ENCODE assay signal across 9 mouse cellular contexts in the genomic region with DNA sequence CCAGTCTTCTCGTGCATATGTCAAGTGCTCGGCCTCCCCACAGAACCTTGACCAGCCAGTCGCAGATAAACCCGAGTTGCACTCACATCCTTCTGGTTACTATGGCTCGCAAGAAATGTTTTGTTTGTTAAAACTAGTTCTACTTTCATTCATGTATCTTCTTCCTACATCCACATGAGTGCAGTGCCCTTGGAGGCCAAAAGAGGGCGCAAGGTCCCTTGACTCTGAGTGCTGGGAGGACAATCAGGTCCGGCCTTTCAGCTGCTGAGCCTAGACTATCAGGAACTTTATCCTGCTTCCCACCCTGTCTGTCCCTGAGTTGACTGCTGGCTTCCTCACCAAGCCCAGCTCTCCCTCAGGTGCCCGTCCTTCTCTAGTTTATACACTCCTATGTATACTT. TPM values are rescaled to one million over a fixed set of nuclear protein-coding genes. Genes with fewer than 3 reads are reported as not detected.
DNase-seq lines count a peak whose midpoint lies in the region; ATAC-seq and TF ChIP-seq lines count a peak whose summit lies in the region.
"Had no signal": no experiment of that assay in that cellular context is flagged by ENCODE, and none has a peak within 500 bp of the region (broad histone marks: within the 10 kb centered on the region; RNA-seq: fewer than 3 reads in every experiment).

No protein-coding gene starts in this region.

- no peak for TF ChIP-seq POLR2A in ES-Bruce4 (IDR thresholded peaks at IDR 0.05; ENCODE audit: insufficient read depth, low read length)

- no peaks in the 10 kb centered on the region for H3K9me3 ChIP-seq in hindbrain, embryonic 10.5 days
- no peaks in the 10 kb centered on the region for H3K9me3 ChIP-seq in hindbrain, embryonic 13.5 days
- H3K9me3 ChIP-seq in ES-Bruce4 (replicated peaks; ENCODE audit: control insufficient read depth, insufficient read depth, low read length, poor library complexity, severe bottlenecking): no peaks in the 10 kb centered on the region
- H3K9me3 ChIP-seq: limb, embryonic 13.5 days had no signal

- H3K36me3 ChIP-seq in hindbrain, embryonic 10.5 days: peaks cover 5% of the 10 kb centered on the region; the same call in 1 of the 2 replicates
- H3K36me3 ChIP-seq in hindbrain, embryonic 13.5 days: peaks cover 40% of the 10 kb centered on the region
- H3K36me3 ChIP-seq in ES-Bruce4 (ENCODE audit: control insufficient read depth, insufficient read depth, low read length, poor library complexity, severe bottlenecking): no peaks in the 10 kb centered on the region
- peaks cover 10% of the 10 kb centered on the region for H3K36me3 ChIP-seq in splenic B cell, adult 2 months (ENCODE audit: control insufficient read depth, insufficient read depth, low read length, poor library complexity, severe bottlenecking)
- H3K36me3 ChIP-seq: limb, embryonic 13.5 days had no signal

- H3K9ac ChIP-seq in hindbrain, embryonic 13.5 days: no peak overlapping the region
- H3K9ac ChIP-seq in ES-Bruce4 (ENCODE audit: low read depth, poor library complexity, severe bottlenecking): no peak overlapping the region
- H3K9ac ChIP-seq: limb, embryonic 13.5 days had no signal

- no peak for ATAC-seq in hindbrain, embryonic 13.5 days (ENCODE audit: low FRiP score)
- ATAC-seq in common myeloid progenitor, adult 5-6 weeks (replicated peaks; ENCODE audit: low read depth, poor library complexity, severe bottlenecking): peak; percentile 59

- TF ChIP-seq EP300 in ES-Bruce4 (IDR thresholded peaks at IDR 0.05; ENCODE audit: insufficient read depth, low read depth, low read length): no peak

- 37% methylated on average over 8 of the region's 8 CpGs for WGBS in hindbrain, embryonic 10.5 days
- WGBS in hindbrain, embryonic 13.5 days: 30% methylated on average over 8 of the region's 8 CpGs

- peak; percentile 94 for TF ChIP-seq CTCF in ES-Bruce4 (IDR thresholded peaks at IDR 0.05; ENCODE audit: low read depth, low read length)

- peaks cover 13% of the 10 kb centered on the region; the same call in 1 of the 2 replicates for H3K4me1 ChIP-seq in hindbrain, embryonic 10.5 days (replicated peaks)
- peaks cover 5% of the 10 kb centered on the region for H3K4me1 ChIP-seq in hindbrain, embryonic 13.5 days (replicated peaks)
- no peaks in the 10 kb centered on the region for H3K4me1 ChIP-seq in ES-Bruce4 (ENCODE audit: control insufficient read depth, insufficient read depth, low read length)
- H3K4me1 ChIP-seq: limb, embryonic 13.5 days had no signal

- H3K4me2 ChIP-seq in hindbrain, embryonic 13.5 days: no peak overlapping the region
- H3K4me2 ChIP-seq: limb, embryonic 13.5 days had no signal

- H3K27me3 ChIP-seq in hindbrain, embryonic 10.5 days (ENCODE audit: insufficient read depth, poor library complexity, severe bottlenecking): peaks cover 73% of the 10 kb centered on the region
- peaks cover 55% of the 10 kb centered on the region for H3K27me3 ChIP-seq in hindbrain, embryonic 13.5 days
- H3K27me3 ChIP-seq in ES-Bruce4 (ENCODE audit: control insufficient read depth, insufficient read depth, low read length, poor library complexity, severe bottlenecking): no peaks in the 10 kb centered on the region
- no peaks in the 10 kb centered on the region for H3K27me3 ChIP-seq in splenic B cell, adult 2 months (ENCODE audit: control insufficient read depth, insufficient read depth, low read length, poor library complexity, severe bottlenecking)

- peak; percentile 61 for DNase-seq in hindbrain, embryonic 10.5 days (ENCODE audit: low spot score)
- peak; percentile 76 for DNase-seq in 416B (ENCODE audit: low read depth)
- DNase-seq in lung, postnatal 36 days: peak; percentile 71
- peak; percentile 84 for DNase-seq in splenic B cell, adult 2 months (ENCODE audit: low read depth, low spot score)
- no peak for DNase-seq in urinary bladder, adult 18-20 months (ENCODE audit: low spot score in 2 of 2)

- H3K27ac ChIP-seq in hindbrain, embryonic 10.5 days: no peak overlapping the region
- no peak overlapping the region for H3K27ac ChIP-seq in hindbrain, embryonic 13.5 days
- H3K27ac ChIP-seq in ES-Bruce4 (ENCODE audit: insufficient read depth, low read length): no peak overlapping the region
- H3K27ac ChIP-seq: limb, embryonic 13.5 days had no signal

- H3K4me3 ChIP-seq in hindbrain, embryonic 10.5 days: no peak overlapping the region
- no peak overlapping the region for H3K4me3 ChIP-seq in hindbrain, embryonic 13.5 days
- H3K4me3 ChIP-seq in ES-Bruce4 (ENCODE audit: low read depth, low read length): no peak overlapping the region
- H3K4me3 ChIP-seq: limb, embryonic 13.5 days had no signal

RNA-seq across cellular contexts. Expression of gene B3gnt3, which starts 6.3 kb away (rescaled TPM):
- polyA plus RNA-seq in hindbrain, embryonic 10.5 days (2016; fragmentation: Nextera tagmentation; extraction: Ambion mirVana): 0.64 and 1.0 TPM in 2 replicates
- polyA plus RNA-seq in hindbrain, embryonic 13.5 days (2015; fragmentation: Nextera tagmentation; extraction: Ambion mirVana): 0.32 and 0.34 TPM in 2 replicates
- polyA plus RNA-seq in ES-Bruce4 (2011; ENCODE audit: insufficient read depth, insufficient read length, low read depth, missing spikeins): 1.8 and 2.0 TPM in 2 replicates
- total RNA-seq in common myeloid progenitor, adult 5-6 weeks (2017): 0.23 TPM in 1 of 2 replicates, not detected in the other

RNA-seq across cellular contexts. Expression of gene Fcho1, which starts 17.6 kb away (rescaled TPM):
- polyA plus RNA-seq in hindbrain, embryonic 10.5 days (2016; fragmentation: Nextera tagmentation; extraction: Ambion mirVana): 16.7 and 26.9 TPM in 2 replicates
- 62.2 and 68.2 TPM in 2 replicates for polyA plus RNA-seq in hindbrain, embryonic 13.5 days (2015; fragmentation: Nextera tagmentation; extraction: Ambion mirVana)
- 8.7 and 8.8 TPM in 2 replicates for polyA plus RNA-seq in ES-Bruce4 (2011; ENCODE audit: insufficient read depth, insufficient read length, low read depth, missing spikeins)
- total RNA-seq in common myeloid progenitor, adult 5-6 weeks (2017): 64.3 and 91.5 TPM in 2 replicates

RNA-seq across cellular contexts. Expression of gene Insl3, which starts 18.9 kb away (rescaled TPM):
- 0.37 and 0.58 TPM in 2 replicates for polyA plus RNA-seq in hindbrain, embryonic 10.5 days (2016; fragmentation: Nextera tagmentation; extraction: Ambion mirVana)
- 0.31 and 0.79 TPM in 2 replicates for polyA plus RNA-seq in hindbrain, embryonic 13.5 days (2015; fragmentation: Nextera tagmentation; extraction: Ambion mirVana)
- polyA plus RNA-seq in ES-Bruce4 (2011; ENCODE audit: insufficient read depth, insufficient read length, low read depth, missing spikeins): 1.3 and 3.7 TPM in 2 replicates
- 3.4 and 3.5 TPM in 2 replicates for total RNA-seq in common myeloid progenitor, adult 5-6 weeks (2017)

RNA-seq across cellular contexts. Expression of gene Jak3, which starts 31.8 kb away (rescaled TPM):
- polyA plus RNA-seq in hindbrain, embryonic 10.5 days (2016; fragmentation: Nextera tagmentation; extraction: Ambion mirVana): 3.2 and 3.6 TPM in 2 replicates
- polyA plus RNA-seq in hindbrain, embryonic 13.5 days (2015; fragmentation: Nextera tagmentation; extraction: Ambion mirVana): 3.5 TPM in 2 replicates
- 8.0 and 9.7 TPM in 2 replicates for polyA plus RNA-seq in ES-Bruce4 (2011; ENCODE audit: insufficient read depth, insufficient read length, low read depth, missing spikeins)
- 9.4 and 14.1 TPM in 2 replicates for total RNA-seq in common myeloid progenitor, adult 5-6 weeks (2017)

RNA-seq across cellular contexts. Expression of gene Unc13a, which starts 36.3 kb away (rescaled TPM):
- 4.4 and 8.4 TPM in 2 replicates for polyA plus RNA-seq in hindbrain, embryonic 10.5 days (2016; fragmentation: Nextera tagmentation; extraction: Ambion mirVana)
- 18.0 and 18.9 TPM in 2 replicates for polyA plus RNA-seq in hindbrain, embryonic 13.5 days (2015; fragmentation: Nextera tagmentation; extraction: Ambion mirVana)
- 3.8 and 6.3 TPM in 2 replicates for polyA plus RNA-seq in ES-Bruce4 (2011; ENCODE audit: insufficient read depth, insufficient read length, low read depth, missing spikeins)
- 0.46 and 11.3 TPM in 2 replicates for total RNA-seq in common myeloid progenitor, adult 5-6 weeks (2017)

Comparison
In these comparisons a context has a peak if more than half of its experiments do, and no peak if none do; other contexts are left out.
1. DNase-seq: peak in hindbrain, embryonic 10.5 days (single experiment), 416B (single experiment), lung, postnatal 36 days (single experiment) and splenic B cell, adult 2 months (single experiment); none in urinary bladder, adult 18-20 months (0 of 2).